Mouse (Mus musculus) macrophage (primary cell): ENCODE data around the gene Ppp6c. TPM values are rescaled to one million over a fixed set of nuclear protein-coding genes. Genes with fewer than 3 reads are reported as not detected.

Experiments
- H3K27ac ChIP-seq: fragments of 350-480 bp; formaldehyde crosslinking; 2 replicates; pipeline ENCODE4 v1.9.0; 2021
- H3K36me3 ChIP-seq: fragments of 350-480 bp; formaldehyde crosslinking; 2 replicates; pipeline ENCODE4 v1.9.0; 2021; ENCODE audit errors: inconsistent target
- H3K4me3 ChIP-seq: fragments of 350-480 bp; formaldehyde crosslinking; 2 replicates; pipeline ENCODE4 v1.9.0; 2021; ENCODE audit errors: inconsistent target
- H3K79me2 ChIP-seq: fragments of 350-480 bp; formaldehyde crosslinking; 2 replicates; pipeline ENCODE4 v1.9.0; 2021; ENCODE audit errors: inconsistent target
- WGBS: methylation state at CpG from one replicate; pipeline ENCODE4 v1.1.7; 2026; ENCODE audit warnings: inconsistent platforms; ENCODE audit not compliant: missing documents; 5-methylcytosine and 5-hydroxymethylcytosine counted together
- polyA plus RNA-seq: library from polyadenylated mRNA; stranded (reverse); fragments of 250-400 nt; gene quantifications from 3 replicates; pipeline ENCODE4 v1.2.4, GENCODE M21; 2018; ENCODE audit warnings: inconsistent platforms

The Ppp6c gene
- polyA plus RNA-seq, 1 experiment from 2014 or later, result 52.2 TPM

DNA sequence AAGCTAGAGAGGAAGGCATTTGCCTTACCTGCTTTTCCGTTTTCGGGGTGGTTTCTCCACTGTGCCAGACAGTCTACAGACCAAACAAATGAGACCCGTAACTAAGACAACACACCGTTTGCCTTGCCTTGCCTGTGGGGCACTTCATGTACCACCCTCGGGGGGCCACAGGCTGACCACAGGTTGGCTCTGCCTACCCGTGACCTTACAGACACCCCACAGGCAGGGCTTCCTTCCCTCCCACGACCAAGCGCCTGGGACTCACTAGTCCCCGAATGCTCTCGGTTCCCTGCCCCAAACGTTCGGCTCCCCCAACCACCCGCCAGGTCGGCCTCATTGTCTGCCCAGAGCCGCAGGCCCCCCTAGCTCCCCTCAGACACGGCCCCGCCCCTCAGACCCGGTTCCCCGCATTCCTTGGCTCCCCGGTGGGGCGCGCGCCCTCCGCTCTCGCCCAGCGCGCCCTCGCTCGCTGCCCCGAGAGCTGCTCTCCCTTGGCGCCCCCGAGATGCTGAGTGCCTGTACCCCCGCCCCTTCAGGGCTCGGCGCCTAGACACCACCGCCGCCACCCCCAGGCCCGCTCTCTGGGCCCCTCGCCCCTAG, 36.2 kb downstream of the Ppp6c start:
- Histone ChIP-seq H3K4me3 (peak overlapping the region; percentile 50), H3K36me3 (no peaks in the 10 kb centered on the region), H3K27ac (no peak overlapping the region), H3K79me2 (no peaks in the 10 kb centered on the region)
- under 1% methylated on average over 35 of the region's 39 CpGs for WGBS

DNA sequence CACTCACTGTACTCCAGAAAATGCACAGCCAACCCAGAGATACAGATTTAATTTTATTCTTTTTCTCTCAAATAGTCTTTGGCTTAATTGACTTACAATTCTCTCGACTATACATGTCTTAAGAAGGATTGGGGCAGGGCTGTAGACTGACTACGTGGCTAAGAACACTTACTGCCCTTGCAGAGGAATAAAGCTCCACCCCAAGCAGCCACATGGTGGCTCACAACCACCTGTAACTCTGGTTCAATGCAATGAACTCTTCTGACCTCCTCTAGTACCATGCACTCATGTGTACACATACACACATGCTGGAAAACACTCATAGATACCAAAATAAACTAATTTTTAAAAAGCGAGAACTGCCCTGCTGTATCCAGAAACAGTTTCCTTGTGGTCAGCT, 40.3 kb downstream of the Ppp6c start:
- Histone ChIP-seq H3K79me2 (no peaks in the 10 kb centered on the region), H3K4me3 (no peak overlapping the region), H3K36me3 (no peaks in the 10 kb centered on the region), H3K27ac (no peak overlapping the region)
- WGBS, result 64% methylated on average over 3 of the region's 3 CpGs

DNA sequence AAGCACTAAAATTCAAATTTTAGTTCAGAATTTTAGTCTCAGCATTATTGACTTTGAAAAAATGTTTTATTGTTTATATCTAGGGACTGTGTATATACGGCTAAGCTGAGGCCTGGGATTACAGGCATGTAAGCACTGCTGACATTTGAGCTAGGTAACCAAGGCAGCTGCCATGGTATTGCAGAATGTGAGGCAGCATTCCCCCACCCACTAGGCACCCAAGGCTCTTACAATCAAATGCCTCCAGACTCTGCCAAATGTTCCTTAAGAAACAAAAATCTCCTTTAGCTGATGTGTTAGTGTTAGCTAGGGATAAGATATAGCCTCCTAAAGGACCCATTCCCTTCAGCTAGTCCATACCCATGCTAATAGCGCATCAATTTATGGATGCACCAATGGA, 42.7 kb downstream of the Ppp6c start:
- no peaks in the 10 kb centered on the region for H3K36me3 ChIP-seq
- no peak overlapping the region for H3K27ac ChIP-seq
- H3K79me2 ChIP-seq, result no peaks in the 10 kb centered on the region
- H3K4me3 ChIP-seq, result no peak overlapping the region
- WGBS, result 98% methylated on average over 2 of the region's 2 CpGs

DNA sequence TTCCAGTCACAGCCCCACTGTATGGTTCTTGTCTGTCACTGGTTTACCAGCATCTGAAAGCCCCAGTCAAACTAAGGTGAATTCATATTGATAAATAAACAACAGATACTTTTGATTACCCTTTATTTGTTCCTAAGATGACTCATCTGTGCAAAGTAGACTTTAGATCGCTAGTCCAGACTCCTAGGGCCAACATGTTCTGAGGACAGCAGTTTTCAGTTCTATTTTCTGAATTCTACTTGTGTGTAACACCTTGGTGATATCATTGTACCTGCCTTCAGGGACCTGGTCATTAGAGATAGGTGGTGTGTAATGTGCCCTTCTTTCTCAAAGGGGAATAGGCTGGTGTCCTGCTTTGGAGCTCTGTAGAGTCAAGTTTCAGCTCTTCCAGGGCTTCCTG, 65.3 kb downstream of the Ppp6c start:
- WGBS, result 75% methylated on average over 1 of the region's 1 CpGs

DNA sequence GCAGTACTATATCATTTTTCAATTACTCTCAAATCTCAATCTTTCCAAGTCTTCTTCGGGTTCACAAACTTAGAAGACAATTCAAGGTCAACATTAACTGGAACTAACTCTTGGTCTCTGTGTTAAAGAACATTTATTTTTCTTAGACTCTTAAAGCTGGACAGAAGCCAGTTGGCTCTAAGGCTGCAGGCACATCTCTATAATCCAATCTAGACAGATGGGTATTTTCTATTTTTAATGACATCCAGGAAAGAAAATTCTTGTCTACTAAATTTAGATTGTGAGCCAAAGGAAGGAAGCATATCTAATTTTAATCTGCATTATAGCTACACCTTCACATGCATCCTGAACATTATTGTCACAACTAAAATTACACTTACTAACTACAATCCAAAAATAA, 68.3 kb downstream of the Ppp6c start:
- Histone ChIP-seq H3K27ac (no peak overlapping the region), H3K4me3 (no peak overlapping the region), H3K79me2 (no peaks in the 10 kb centered on the region), H3K36me3 (no peaks in the 10 kb centered on the region)
- WGBS, result 100% methylated on average over 1 of the region's 1 CpGs

More for the DNA sequence above, 65.3 kb downstream of the Ppp6c start:
- Histone ChIP-seq H3K27ac (no peak overlapping the region), H3K4me3 (no peak overlapping the region), H3K79me2 (no peaks in the 10 kb centered on the region), H3K36me3 (no peaks in the 10 kb centered on the region)

DNA sequence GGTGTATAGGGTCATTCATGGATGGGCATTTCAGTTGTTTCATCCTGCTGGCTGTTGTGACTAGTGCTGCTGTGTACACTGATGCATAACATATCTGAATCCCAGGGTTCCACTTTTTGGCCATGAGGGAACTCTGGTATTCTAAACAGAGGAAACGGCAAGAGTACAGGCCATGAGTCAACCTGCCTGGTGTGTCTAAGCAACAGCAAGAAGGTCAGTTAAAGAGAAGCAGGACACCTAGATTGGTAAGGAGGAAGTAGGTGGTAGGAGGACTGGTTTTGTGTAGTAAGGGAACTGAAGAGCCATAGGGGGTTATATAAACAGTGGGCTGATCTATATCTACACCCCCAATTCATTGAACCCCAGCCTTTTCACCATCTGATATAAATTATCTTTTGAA, 69.4 kb downstream of the Ppp6c start:
- H3K36me3 ChIP-seq, result no peaks in the 10 kb centered on the region
- WGBS, result 63% methylated on average over 1 of the region's 1 CpGs
- no peak overlapping the region for H3K4me3 ChIP-seq
- H3K27ac ChIP-seq, result no peak overlapping the region
- H3K79me2 ChIP-seq, result no peaks in the 10 kb centered on the region

DNA sequence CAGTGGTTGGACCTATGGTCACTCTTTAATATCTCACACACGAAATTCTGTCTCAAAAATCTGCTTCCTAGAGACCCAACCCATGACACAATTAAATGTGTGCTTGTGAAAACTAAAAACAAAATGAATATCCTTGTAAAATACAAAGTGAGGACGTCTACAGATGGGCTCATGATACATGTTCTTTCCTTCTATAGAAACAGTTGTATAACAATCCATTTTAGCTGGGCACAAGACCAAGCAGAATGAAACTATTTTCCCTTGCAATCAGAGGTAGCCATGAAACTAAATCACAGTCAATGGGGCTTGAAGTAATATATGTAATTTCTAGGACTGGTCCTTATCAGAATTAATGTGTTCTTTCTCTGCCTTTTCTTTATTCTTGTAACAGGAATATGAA, 75.3 kb downstream of the Ppp6c start:
- Histone ChIP-seq H3K4me3 (no peak overlapping the region), H3K36me3 (no peaks in the 10 kb centered on the region)
- 82% methylated on average over 2 of the region's 2 CpGs for WGBS

DNA sequence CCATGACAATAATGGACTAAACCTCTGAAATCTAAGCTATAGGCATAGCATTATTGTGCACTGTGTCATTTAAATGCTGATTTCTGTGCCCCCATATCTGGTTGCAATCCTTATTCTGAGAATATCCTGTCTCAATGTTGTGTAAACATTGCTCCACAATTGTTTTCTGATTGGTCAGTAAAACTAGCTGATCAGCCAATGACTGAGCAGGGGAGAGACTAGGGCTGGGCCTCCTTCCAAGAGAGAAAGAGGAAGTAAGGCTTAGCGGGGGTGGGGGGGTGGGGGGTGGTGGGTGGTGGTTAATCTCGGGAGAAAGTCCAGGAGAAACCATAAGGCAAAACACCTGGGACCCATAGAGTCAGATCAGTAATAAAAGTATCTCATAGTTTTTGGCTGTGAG, 78.2 kb downstream of the Ppp6c start:
- H3K79me2 ChIP-seq, result no peaks in the 10 kb centered on the region
- H3K27ac ChIP-seq, result no peak overlapping the region
- WGBS, result 0% methylated on average over 2 of the region's 2 CpGs
- no peaks in the 10 kb centered on the region for H3K36me3 ChIP-seq
- no peak overlapping the region for H3K4me3 ChIP-seq

More for the DNA sequence above, 75.3 kb downstream of the Ppp6c start:
- Histone ChIP-seq H3K79me2 (no peaks in the 10 kb centered on the region), H3K27ac (no peak overlapping the region)

DNA sequence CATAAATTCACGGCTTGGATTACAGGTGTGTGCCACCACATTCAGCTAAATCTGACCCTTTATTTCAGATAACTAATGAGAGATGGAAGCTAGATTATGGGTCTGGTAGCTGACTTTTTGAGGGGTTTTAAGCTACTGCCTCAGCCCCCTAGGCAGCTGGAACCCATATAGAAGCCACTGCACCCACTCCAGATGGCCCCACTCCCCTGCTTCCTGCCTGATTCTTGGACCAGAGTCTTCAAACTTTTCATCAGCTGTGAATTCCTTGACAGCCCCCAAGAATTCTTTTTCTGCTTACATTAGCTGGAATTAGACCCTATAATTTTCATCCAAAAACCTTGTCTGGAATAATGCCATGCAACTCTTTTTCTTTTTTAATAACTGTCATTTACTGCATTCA, 79.8 kb downstream of the Ppp6c start:
- H3K4me3 ChIP-seq, result no peak overlapping the region
- WGBS, result 100% methylated on average over 1 of the region's 1 CpGs
- no peaks in the 10 kb centered on the region for H3K79me2 ChIP-seq
- H3K36me3 ChIP-seq, result no peaks in the 10 kb centered on the region
- no peak overlapping the region for H3K27ac ChIP-seq

Other genes starting within 250 kb of the Ppp6c start
- gene Wdr38, start 229.0 kb downstream of the Ppp6c start, polyA plus RNA-seq, result 0.09 to 1.3 TPM (median 0.66 TPM) in 3 replicates
- gene Arpc5l, start 221.1 kb downstream of the Ppp6c start, polyA plus RNA-seq, result 48.9 to 69.3 TPM (median 53.8 TPM) in 3 replicates
- gene Rpl35, start 220.8 kb downstream of the Ppp6c start, polyA plus RNA-seq, result 501 to 933 TPM (median 626 TPM) in 3 replicates
- gene Golga1, start 160.9 kb downstream of the Ppp6c start, polyA plus RNA-seq, result 11.7 to 16.1 TPM (median 12.3 TPM) in 3 replicates
- 1.6 to 2.6 TPM (median 2.2 TPM) in 3 replicates for gene Scai, start 35.7 kb downstream of the Ppp6c start, polyA plus RNA-seq